Mouse (Mus musculus) cerebellum, adult 2 months (tissue): ENCODE results near the gene Mrpl24.

Experiments
- CTCF ChIP-seq: fragments of 200-500 bp; IDR thresholded peaks from 2 replicates; pipeline ENCODE4 v1.5.1; 2011; ENCODE audit warnings: low read depth, mild to moderate bottlenecking, control low read depth, low read length, moderate library complexity, borderline replicate concordance; ENCODE audit not compliant: insufficient read depth
- POLR2A ChIP-seq: fragments of 200-500 bp; IDR thresholded peaks from 2 replicates; pipeline ENCODE4 v1.6.1; 2011; ENCODE audit warnings: low read length, control low read depth, borderline replicate concordance; ENCODE audit not compliant: insufficient read depth

DNA sequence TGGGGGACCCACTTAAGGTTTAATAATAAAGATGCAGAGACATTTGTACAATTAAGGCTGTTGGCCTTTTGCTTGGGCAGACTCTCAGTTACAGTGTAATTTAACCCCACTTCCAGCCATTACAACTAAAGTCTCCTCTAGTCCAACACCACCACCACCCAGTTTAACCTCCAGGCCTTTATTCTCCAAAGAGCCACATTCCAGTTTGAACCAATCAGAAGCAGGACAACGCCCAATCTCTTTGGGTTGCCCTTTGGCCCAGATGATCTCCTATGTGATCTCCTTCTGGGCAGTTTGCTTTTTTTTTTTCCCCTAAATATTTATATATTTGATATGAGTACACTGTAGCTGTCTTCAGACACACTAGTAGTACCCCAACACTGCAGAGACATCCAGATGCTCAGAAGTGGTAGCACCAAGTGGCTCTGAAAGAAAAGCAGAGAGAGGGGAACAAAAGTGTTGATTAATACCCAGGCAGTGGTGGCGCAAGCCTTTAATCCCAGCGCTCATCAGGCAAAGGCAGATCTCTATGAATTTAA lies 25.9 kb upstream of the Mrpl24 start:
- no peak for TF ChIP-seq CTCF
- TF ChIP-seq POLR2A: no peak
